ENCODE assay signal across 20 mouse cellular contexts in genomic region chr4:145236027-145236426, GRCm38 (mm10). TPM values are rescaled to one million over a fixed set of nuclear protein-coding genes. Genes with fewer than 3 reads are reported as not detected.
DNase-seq lines count a peak whose midpoint lies in the region; ATAC-seq and TF ChIP-seq lines count a peak whose summit lies in the region.
"Had no signal": no experiment of that assay in that cellular context is flagged by ENCODE, and none has a peak within 500 bp of the region (broad histone marks: within the 10 kb centered on the region; RNA-seq: fewer than 3 reads in every experiment).

No protein-coding gene starts in this region.

- peak; percentile 70 for ATAC-seq in CD4-positive, CD25-positive, alpha-beta regulatory T cell, adult 4 months
- ATAC-seq in hematopoietic stem cell, adult 5-6 weeks (replicated peaks in 1 of 2; ENCODE audit: insufficient read depth in 1 of 2, low FRiP score in 2 of 2, low TSS enrichment in 1 of 2, low read depth in 1 of 2, poor library complexity in 2 of 2, severe bottlenecking in 2 of 2), result peak; percentile 8 to 13; a peak in 3 of 4 replicates
- no peak for ATAC-seq in forebrain, postnatal 0 days

- no peaks in the 10 kb centered on the region for H3K27me3 ChIP-seq in forebrain, postnatal 0 days (ENCODE audit: insufficient read depth, low read length)

- no peaks in the 10 kb centered on the region for H3K9me3 ChIP-seq in forebrain, postnatal 0 days (ENCODE audit: low read length)

- H3K27ac ChIP-seq in forebrain, postnatal 0 days (ENCODE audit: low read depth, low read length), result no peak overlapping the region
- H3K27ac ChIP-seq in layer of hippocampus, adult 2 months, result no peak overlapping the region
- H3K27ac ChIP-seq: left cerebral cortex, adult 2 months had no signal

- no peak overlapping the region for H3K4me2 ChIP-seq in forebrain, postnatal 0 days (ENCODE audit: low read depth)
- H3K4me2 ChIP-seq: midbrain, embryonic 11.5 days had no signal

- no peak overlapping the region for H3K4me3 ChIP-seq in forebrain, postnatal 0 days (ENCODE audit: low read depth, low read length)
- no peak overlapping the region for H3K4me3 ChIP-seq in layer of hippocampus, adult 2 months
- H3K4me3 ChIP-seq: left cerebral cortex, adult 2 months had no signal

- H3K9ac ChIP-seq in forebrain, postnatal 0 days, result no peak overlapping the region

- no peaks in the 10 kb centered on the region for H3K36me3 ChIP-seq in forebrain, postnatal 0 days (ENCODE audit: insufficient read depth)

- no peaks in the 10 kb centered on the region for H3K4me1 ChIP-seq in forebrain, postnatal 0 days (ENCODE audit: insufficient read depth)

- WGBS in forebrain, postnatal 0 days, result 92% methylated on average over 7 of the region's 7 CpGs

- TF ChIP-seq CTCF in forebrain, postnatal 0 days (IDR thresholded peaks at IDR 0.05; ENCODE audit: low read depth), result no peak
- no peak for TF ChIP-seq CTCF in layer of hippocampus, adult 2 months (conservative IDR thresholded peaks at IDR 0.05)

- peak; percentile 78 to 83 for DNase-seq in natural killer cell, adult 2 months (ENCODE audit: low spot score in 2 of 2)
- peak; percentile 56 for DNase-seq in thymus, postnatal 25 days
- no peak for DNase-seq in adipocyte (ENCODE audit: low spot score)
- DNase-seq in forebrain, postnatal 0 days, result no peak
- DNase-seq in layer of hippocampus, adult 2 months (ENCODE audit: low spot score in 2 of 2), result no peak
- DNase-seq: adrenal gland, postnatal 25 days; cerebellum, adult 18-20 months; cerebellum, postnatal 25 days; embryo, embryonic 11 days; heart, postnatal 36 days; kidney, adult 8-10 months; kidney, postnatal 25 days; left cerebral cortex, postnatal 4 days; lung, adult 18-20 months; right cerebral cortex, postnatal 14 days; spleen, adult 18-20 months had no signal

RNA-seq across cellular contexts. Expression of gene Tnfrsf1b, which starts 10.6 kb away (rescaled TPM):
- 100 to 1,000 TPM; 115 to 174 TPM for polyA plus RNA-seq in CD4-positive, CD25-positive, alpha-beta regulatory T cell, adult 4 months (2017; shearing (Covaris generic))
- 21.4 and 40.0 TPM in 2 replicates for total RNA-seq in hematopoietic stem cell, adult 5-6 weeks (2017)
- 3.7 and 10.7 TPM in 2 replicates for total RNA-seq in forebrain, postnatal 0 days (2014; rRNA removed)
- polyA plus RNA-seq in forebrain, postnatal 0 days (2015; fragmentation: Nextera tagmentation; extraction: Ambion mirVana), result 1.5 and 2.4 TPM in 2 replicates
- 1 to 10 TPM; 2.7 TPM for total RNA-seq in layer of hippocampus, adult 2 months (2021)

RNA-seq across cellular contexts. Expression of gene Vps13d, which starts 41.2 kb away (rescaled TPM):
- 10 to 100 TPM; 19.0 to 20.6 TPM for polyA plus RNA-seq in CD4-positive, CD25-positive, alpha-beta regulatory T cell, adult 4 months (2017; shearing (Covaris generic))
- total RNA-seq in hematopoietic stem cell, adult 5-6 weeks (2017), result 41.1 and 54.8 TPM in 2 replicates
- total RNA-seq in forebrain, postnatal 0 days (2014; rRNA removed), result 28.3 and 30.8 TPM in 2 replicates
- 6.2 and 6.4 TPM in 2 replicates for polyA plus RNA-seq in forebrain, postnatal 0 days (2015; fragmentation: Nextera tagmentation; extraction: Ambion mirVana)
- 10 to 100 TPM; 69.1 to 75.6 TPM for total RNA-seq in layer of hippocampus, adult 2 months (2021)

Comparison
In these comparisons a context has a peak if more than half of its experiments do, and no peak if none do; other contexts are left out.
1. DNase-seq: peak in natural killer cell, adult 2 months (2 of 2) and thymus, postnatal 25 days (single experiment); none in adipocyte (single experiment), forebrain, postnatal 0 days (single experiment) and layer of hippocampus, adult 2 months (0 of 2).